Mouse (Mus musculus): ENCODE data around the gene Lrmda. TPM values are rescaled to one million over a fixed set of nuclear protein-coding genes. Genes with fewer than 3 reads are reported as not detected.

The Lrmda gene
- total and polyA plus RNA-seq, 2 experiments = 0.18 to 0.50 TPM

- TF ChIP-seq CTCF (IDR thresholded peaks at IDR 0.05; ENCODE audit: low read depth, low read length) = no peak
- TF ChIP-seq POLR2A (IDR thresholded peaks at IDR 0.05; ENCODE audit: extremely low read depth, insufficient read depth, low read length) = no peak
- H3K4me1 ChIP-seq (ENCODE audit: control insufficient read depth, insufficient read depth, low read length) = no peaks in the 10 kb centered on the region
- H3K79me2 ChIP-seq (ENCODE audit: control insufficient read depth, insufficient read depth, low read length) = no peaks in the 10 kb centered on the region
- 88% methylated on average over 5 of the region's 5 CpGs for WGBS
- no peaks in the 10 kb centered on the region for H3K36me3 ChIP-seq (ENCODE audit: control insufficient read depth, insufficient read depth, low read length)
- no peak for DNase-seq (ENCODE audit: extremely low read depth, low read depth, low spot score)
- H3K27me3 ChIP-seq (ENCODE audit: control insufficient read depth, insufficient read depth, low read length) = no peaks in the 10 kb centered on the region
- no peak overlapping the region for H3K9ac ChIP-seq (ENCODE audit: low read depth, low read length)
- H3K27ac ChIP-seq (replicated peaks; ENCODE audit: insufficient read depth, low read depth, low read length) = no peak overlapping the region
- H3K4me3 ChIP-seq (ENCODE audit: insufficient read depth, low read depth, low read length) = no peak overlapping the region
Measured at GRCm38 (mm10) chr14:22335101-22335820, 315.7 kb downstream of the Lrmda start.

- 68% methylated on average over 6 of the region's 6 CpGs for WGBS
- no peaks in the 10 kb centered on the region for H3K79me2 ChIP-seq (ENCODE audit: control insufficient read depth, insufficient read depth, low read length)
- no peaks in the 10 kb centered on the region for H3K4me1 ChIP-seq (ENCODE audit: control insufficient read depth, insufficient read depth, low read length)
- no peaks in the 10 kb centered on the region for H3K27me3 ChIP-seq (ENCODE audit: control insufficient read depth, insufficient read depth, low read length)
- no peak overlapping the region for H3K27ac ChIP-seq (replicated peaks; ENCODE audit: insufficient read depth, low read depth, low read length)
- no peaks in the 10 kb centered on the region for H3K36me3 ChIP-seq (ENCODE audit: control insufficient read depth, insufficient read depth, low read length)
- DNase-seq (ENCODE audit: extremely low read depth, low read depth, low spot score) = no peak
- TF ChIP-seq POLR2A (IDR thresholded peaks at IDR 0.05; ENCODE audit: extremely low read depth, insufficient read depth, low read length) (no peak), CTCF (IDR thresholded peaks at IDR 0.05; ENCODE audit: low read depth, low read length) (no peak)
- no peak overlapping the region for H3K4me3 ChIP-seq (ENCODE audit: insufficient read depth, low read depth, low read length)
- no peak overlapping the region for H3K9ac ChIP-seq (ENCODE audit: low read depth, low read length)
Measured at GRCm38 (mm10) chr14:22339176-22339575, 319.7 kb downstream of the Lrmda start.

- Histone ChIP-seq H3K4me3 (ENCODE audit: insufficient read depth, low read depth, low read length) (no peak overlapping the region), H3K9ac (ENCODE audit: low read depth, low read length) (no peak overlapping the region), H3K79me2 (ENCODE audit: control insufficient read depth, insufficient read depth, low read length) (no peaks in the 10 kb centered on the region), H3K27me3 (ENCODE audit: control insufficient read depth, insufficient read depth, low read length) (no peaks in the 10 kb centered on the region), H3K4me1 (ENCODE audit: control insufficient read depth, insufficient read depth, low read length) (no peaks in the 10 kb centered on the region), H3K27ac (replicated peaks; ENCODE audit: insufficient read depth, low read depth, low read length) (no peak overlapping the region), H3K36me3 (ENCODE audit: control insufficient read depth, insufficient read depth, low read length) (no peaks in the 10 kb centered on the region)
- 68% methylated on average over 4 of the region's 4 CpGs for WGBS
- no peak for DNase-seq (ENCODE audit: extremely low read depth, low read depth, low spot score)
- no peak for TF ChIP-seq CTCF (IDR thresholded peaks at IDR 0.05; ENCODE audit: low read depth, low read length)
- TF ChIP-seq POLR2A (IDR thresholded peaks at IDR 0.05; ENCODE audit: extremely low read depth, insufficient read depth, low read length) = no peak
Measured at GRCm38 (mm10) chr14:22343357-22343756, 323.8 kb downstream of the Lrmda start.

- TF ChIP-seq POLR2A (IDR thresholded peaks at IDR 0.05; ENCODE audit: extremely low read depth, insufficient read depth, low read length) (no peak), CTCF (IDR thresholded peaks at IDR 0.05; ENCODE audit: low read depth, low read length) (no peak)
- Histone ChIP-seq H3K27me3 (ENCODE audit: control insufficient read depth, insufficient read depth, low read length) (no peaks in the 10 kb centered on the region), H3K4me1 (ENCODE audit: control insufficient read depth, insufficient read depth, low read length) (no peaks in the 10 kb centered on the region), H3K27ac (replicated peaks; ENCODE audit: insufficient read depth, low read depth, low read length) (no peak overlapping the region), H3K79me2 (ENCODE audit: control insufficient read depth, insufficient read depth, low read length) (no peaks in the 10 kb centered on the region), H3K4me3 (ENCODE audit: insufficient read depth, low read depth, low read length) (no peak overlapping the region), H3K9ac (ENCODE audit: low read depth, low read length) (no peak overlapping the region), H3K36me3 (ENCODE audit: control insufficient read depth, insufficient read depth, low read length) (no peaks in the 10 kb centered on the region)
- 92% methylated on average over 8 of the region's 8 CpGs for WGBS
- no peak for DNase-seq (ENCODE audit: extremely low read depth, low read depth, low spot score)
Measured at GRCm38 (mm10) chr14:22345248-22345647, 325.7 kb downstream of the Lrmda start.

GRCm38 (mm10) chr14:22353626-22354025 lies 334.1 kb downstream of the Lrmda start:
- no peak for TF ChIP-seq CTCF (IDR thresholded peaks at IDR 0.05; ENCODE audit: low read depth, low read length)
- no peak for TF ChIP-seq POLR2A (IDR thresholded peaks at IDR 0.05; ENCODE audit: extremely low read depth, insufficient read depth, low read length)
- Histone ChIP-seq H3K9ac (ENCODE audit: low read depth, low read length) (no peak overlapping the region), H3K4me3 (ENCODE audit: insufficient read depth, low read depth, low read length) (no peak overlapping the region), H3K4me1 (ENCODE audit: control insufficient read depth, insufficient read depth, low read length) (no peaks in the 10 kb centered on the region), H3K79me2 (ENCODE audit: control insufficient read depth, insufficient read depth, low read length) (no peaks in the 10 kb centered on the region), H3K27me3 (ENCODE audit: control insufficient read depth, insufficient read depth, low read length) (no peaks in the 10 kb centered on the region), H3K36me3 (ENCODE audit: control insufficient read depth, insufficient read depth, low read length) (no peaks in the 10 kb centered on the region), H3K27ac (replicated peaks; ENCODE audit: insufficient read depth, low read depth, low read length) (no peak overlapping the region)
- DNase-seq (ENCODE audit: extremely low read depth, low read depth, low spot score) = no peak
- WGBS = 95% methylated on average over 5 of the region's 5 CpGs

Measured in liver, adult 2 months (tissue).